In genomic region chr15:101198218-101198617, GRCm38 (mm10) we compare ENCODE assay signal across 9 mouse cellular contexts. TPM values are rescaled to one million over a fixed set of nuclear protein-coding genes. Genes with fewer than 3 reads are reported as not detected.
DNase-seq lines count a peak whose midpoint lies in the region; ATAC-seq and TF ChIP-seq lines count a peak whose summit lies in the region.
"Had no signal": no experiment of that assay in that cellular context is flagged by ENCODE, and none has a peak within 500 bp of the region (broad histone marks: within the 10 kb centered on the region; RNA-seq: fewer than 3 reads in every experiment).

No protein-coding gene starts in this region.

- no peak overlapping the region for H3K4me2 ChIP-seq in midbrain, postnatal 0 days (ENCODE audit: low read depth, low read length, poor library complexity, severe bottlenecking)

- H3K4me3 ChIP-seq in liver, adult 2 months (ENCODE audit: insufficient read depth, low read depth, low read length), result no peak overlapping the region
- no peak overlapping the region for H3K4me3 ChIP-seq in midbrain, postnatal 0 days (ENCODE audit: low read depth, low read length)
- H3K4me3 ChIP-seq: megakaryocyte, embryonic 14.5 days had no signal

- H3K27ac ChIP-seq in liver, adult 2 months (replicated peaks; ENCODE audit: insufficient read depth, low read depth, low read length), result no peak overlapping the region
- no peak overlapping the region for H3K27ac ChIP-seq in midbrain, postnatal 0 days (ENCODE audit: low read depth, low read length)

- H3K36me3 ChIP-seq in liver, adult 2 months (ENCODE audit: control insufficient read depth, insufficient read depth, low read length), result no peaks in the 10 kb centered on the region; the same call in 1 of the 2 replicates
- H3K36me3 ChIP-seq in midbrain, postnatal 0 days (ENCODE audit: insufficient read depth, low read length), result peaks cover 64% of the 10 kb centered on the region
- H3K36me3 ChIP-seq in splenic B cell, adult 2 months (ENCODE audit: control insufficient read depth, insufficient read depth, low read length, poor library complexity, severe bottlenecking), result no peaks in the 10 kb centered on the region; the same call in none of the 2 replicates

- no peaks in the 10 kb centered on the region for H3K9me3 ChIP-seq in midbrain, postnatal 0 days (ENCODE audit: low read length)

- no peaks in the 10 kb centered on the region for H3K27me3 ChIP-seq in liver, adult 2 months (ENCODE audit: control insufficient read depth, insufficient read depth, low read length)
- no peaks in the 10 kb centered on the region for H3K27me3 ChIP-seq in midbrain, postnatal 0 days (ENCODE audit: insufficient read depth, low read length)
- no peaks in the 10 kb centered on the region for H3K27me3 ChIP-seq in splenic B cell, adult 2 months (ENCODE audit: control insufficient read depth, insufficient read depth, low read length, poor library complexity, severe bottlenecking)
- H3K27me3 ChIP-seq: megakaryocyte, embryonic 14.5 days had no signal

- peak; percentile 78 for ATAC-seq in common myeloid progenitor, adult 5-6 weeks (replicated peaks; ENCODE audit: low read depth, poor library complexity, severe bottlenecking)
- 0 out of 2 replicates have a peak, but pooled peaks have one; percentile 58 for ATAC-seq in midbrain, postnatal 0 days (ENCODE audit: low FRiP score)

- WGBS in liver, adult 2 months, result 12% methylated on average over 3 of the region's 3 CpGs
- 20% methylated on average over 3 of the region's 3 CpGs for WGBS in midbrain, postnatal 0 days

- TF ChIP-seq CTCF in liver, adult 2 months (IDR thresholded peaks at IDR 0.05; ENCODE audit: low read depth, low read length), result peak; percentile 99
- peak; percentile 91 for TF ChIP-seq CTCF in midbrain, postnatal 0 days (IDR thresholded peaks at IDR 0.05)

- H3K9ac ChIP-seq in liver, adult 2 months (ENCODE audit: low read depth, low read length), result no peak overlapping the region
- H3K9ac ChIP-seq in midbrain, postnatal 0 days (replicated peaks; ENCODE audit: low read length, poor library complexity, severe bottlenecking), result no peak overlapping the region

- DNase-seq in urinary bladder, postnatal 14 days (ENCODE audit: low spot score), result peak; percentile 75
- no peak for DNase-seq in urinary bladder, postnatal 10 days (ENCODE audit: low spot score)
- peak; percentile 46 for DNase-seq in gastrocnemius, postnatal 25 days
- peak; percentile 91 for DNase-seq in kidney, adult 11 months
- DNase-seq in liver, adult 2 months (ENCODE audit: extremely low read depth, low read depth, low spot score), result peak; percentile 63
- DNase-seq in midbrain, postnatal 0 days (ENCODE audit: low spot score), result peak; percentile 81
- peak; percentile 93 for DNase-seq in splenic B cell, adult 2 months (ENCODE audit: low read depth, low spot score)

- TF ChIP-seq POLR2A in liver, adult 2 months (IDR thresholded peaks at IDR 0.05; ENCODE audit: extremely low read depth, insufficient read depth, low read length), result no peak

- no peaks in the 10 kb centered on the region for H3K79me2 ChIP-seq in liver, adult 2 months (ENCODE audit: control insufficient read depth, insufficient read depth, low read length)

- peaks cover 29% of the 10 kb centered on the region for H3K4me1 ChIP-seq in liver, adult 2 months (ENCODE audit: control insufficient read depth, insufficient read depth, low read length)
- no peaks in the 10 kb centered on the region for H3K4me1 ChIP-seq in midbrain, postnatal 0 days (ENCODE audit: insufficient read depth, low read length)

RNA-seq across cellular contexts. Expression of gene Acvr1b, which starts 24.4 kb away (rescaled TPM):
- total RNA-seq in common myeloid progenitor, adult 5-6 weeks (2017), result 11.6 and 13.4 TPM in 2 replicates
- total RNA-seq in gastrocnemius, postnatal 25 days (2021), result 10 to 100 TPM; 23.0 to 34.4 TPM
- total RNA-seq in liver, adult 2 months (2014; rRNA removed), result 4.5 and 5.0 TPM in 2 replicates
- 9.4 and 9.6 TPM in 2 replicates for polyA plus RNA-seq in liver, adult 2 months (2012; rRNA removed)
- 77.8 and 86.8 TPM in 2 replicates for total RNA-seq in midbrain, postnatal 0 days (2014; rRNA removed)
- polyA plus RNA-seq in midbrain, postnatal 0 days (2015; fragmentation: Nextera tagmentation; extraction: Ambion mirVana), result 15.2 and 15.8 TPM in 2 replicates

RNA-seq across cellular contexts. Expression of gene Grasp, which starts 25.8 kb away (rescaled TPM):
- 2.1 and 4.7 TPM in 2 replicates for total RNA-seq in common myeloid progenitor, adult 5-6 weeks (2017)
- total RNA-seq in gastrocnemius, postnatal 25 days (2021), result 1 to 10 TPM; 4.3 to 5.7 TPM
- 0.92 and 1.5 TPM in 2 replicates for total RNA-seq in liver, adult 2 months (2014; rRNA removed)
- polyA plus RNA-seq in liver, adult 2 months (2012; rRNA removed), result 1.2 and 1.5 TPM in 2 replicates
- total RNA-seq in midbrain, postnatal 0 days (2014; rRNA removed), result 6.3 and 7.7 TPM in 2 replicates
- 1.8 and 1.9 TPM in 2 replicates for polyA plus RNA-seq in midbrain, postnatal 0 days (2015; fragmentation: Nextera tagmentation; extraction: Ambion mirVana)

RNA-seq across cellular contexts. Expression of gene Nr4a1, which starts 55.9 kb away (rescaled TPM):
- 24.2 and 32.7 TPM in 2 replicates for total RNA-seq in common myeloid progenitor, adult 5-6 weeks (2017)
- 10 to 100 TPM; 52.2 to 90.7 TPM for total RNA-seq in gastrocnemius, postnatal 25 days (2021)
- total RNA-seq in liver, adult 2 months (2014; rRNA removed), result 0.18 and 0.60 TPM in 2 replicates
- 0.70 and 0.89 TPM in 2 replicates for polyA plus RNA-seq in liver, adult 2 months (2012; rRNA removed)
- 6.9 and 7.7 TPM in 2 replicates for total RNA-seq in midbrain, postnatal 0 days (2014; rRNA removed)
- 6.9 and 7.0 TPM in 2 replicates for polyA plus RNA-seq in midbrain, postnatal 0 days (2015; fragmentation: Nextera tagmentation; extraction: Ambion mirVana)
